Mouse (Mus musculus) CH12.LX (cell line): ENCODE data around the gene Hsdl2. TPM values are rescaled to one million over a fixed set of nuclear protein-coding genes. Genes with fewer than 3 reads are reported as not detected.

Experiments
- DNase-seq: peaks from one replicate; pipeline ENCODE4 v3.0.0-alpha.2; 2013; ENCODE audit errors: extremely low read depth
- H3K27ac ChIP-seq: 2 replicates; pipeline ENCODE4 v1.5.1; 2012; ENCODE audit warnings: low read depth, mild to moderate bottlenecking, control low read depth, moderate library complexity; ENCODE audit not compliant: insufficient read depth
- H3K27me3 ChIP-seq: replicated peaks from 2 replicates; pipeline ENCODE3; 2012; ENCODE audit warnings: inconsistent platforms
- H3K36me3 ChIP-seq, 2 experiments: replicated peaks in 1 of 2; 2 replicates each; pipeline versions ENCODE3 to v1.6.1; 2012; ENCODE audit warnings: inconsistent platforms in 1 of 2, low read length in 1 of 2, mild to moderate bottlenecking in 1 of 2, mixed read lengths in 1 of 2, moderate library complexity in 1 of 2; ENCODE audit not compliant: control insufficient read depth in 1 of 2, insufficient read depth in 1 of 2
- H3K4me1 ChIP-seq, 2 experiments: 2 replicates each; pipeline ENCODE4 v1.6.1; 2012; ENCODE audit warnings: inconsistent platforms in 1 of 2, moderate library complexity in 1 of 2; ENCODE audit not compliant: insufficient read depth in 2 of 2, control insufficient read depth in 1 of 2
- H3K4me2 ChIP-seq: 2 replicates; pipeline ENCODE4 v1.6.1; 2012; ENCODE audit warnings: low read depth, mild to moderate bottlenecking, control low read depth; ENCODE audit not compliant: poor library complexity, insufficient read depth, severe bottlenecking
- H3K4me3 ChIP-seq, 3 experiments: fragments of 150-350 bp in 1 of 3; sonication (generic) in 1 of 3; replicated peaks in 1 of 3; 2 replicates each; pipeline versions ENCODE3 to v1.5.1; 2011 to 2012; ENCODE audit warnings: low read depth in 2 of 3, low read length in 2 of 3, mild to moderate bottlenecking in 2 of 3, moderate library complexity in 2 of 3, control low read depth in 1 of 3, improper control_type of control experiment in 1 of 3, inconsistent platforms in 1 of 3, mixed read lengths in 1 of 3; ENCODE audit not compliant: poor library complexity in 1 of 3
- H3K79me2 ChIP-seq: replicated peaks from 2 replicates; pipeline ENCODE4 v1.6.1; 2012; ENCODE audit warnings: mild to moderate bottlenecking, moderate library complexity; ENCODE audit not compliant: control insufficient read depth, poor library complexity, insufficient read depth, severe bottlenecking; ENCODE audit errors: extremely low read depth
- H3K9ac ChIP-seq: 2 replicates; pipeline ENCODE4 v1.6.1; 2012; ENCODE audit warnings: low read depth, mild to moderate bottlenecking, control low read depth, moderate library complexity; ENCODE audit not compliant: insufficient read depth
- H3K9me3 ChIP-seq: replicated peaks from 2 replicates; pipeline ENCODE3; 2012; ENCODE audit warnings: low read length, inconsistent platforms, mixed read lengths
- HCFC1 ChIP-seq: IDR thresholded peaks from 2 replicates; pipeline ENCODE4 v1.6.1; 2012; ENCODE audit warnings: low read depth, mild to moderate bottlenecking, inconsistent platforms, low read length, improper control_type of control experiment
- KAT2A ChIP-seq: IDR thresholded peaks from 2 replicates; pipeline ENCODE4 v1.6.1; 2012; ENCODE audit warnings: low read length, improper control_type of control experiment, inconsistent platforms; ENCODE audit not compliant: insufficient replicate concordance
- MYC ChIP-seq: IDR thresholded peaks from 2 replicates; pipeline ENCODE4 v1.6.1; 2011; ENCODE audit warnings: low read depth, mild to moderate bottlenecking, improper control_type of control experiment, low read length
- PAX5 ChIP-seq: IDR thresholded peaks from 2 replicates; pipeline ENCODE4 v1.6.1; 2012; ENCODE audit warnings: low read length, inconsistent platforms, mixed read lengths
- UBTF ChIP-seq: IDR thresholded peaks from 2 replicates; pipeline ENCODE4 v1.6.1; 2012; ENCODE audit warnings: low read depth, mild to moderate bottlenecking, inconsistent platforms, low read length, improper control_type of control experiment, moderate library complexity
- ZKSCAN1 ChIP-seq: IDR thresholded peaks from 2 replicates; pipeline ENCODE4 v1.6.1; 2012; ENCODE audit warnings: low read depth, inconsistent platforms, low read length, improper control_type of control experiment, borderline replicate concordance
- dilution Hi-C: fragments of 300-500 bp; cut with MboI; formaldehyde crosslinking; loops from 2 replicates; pipeline ENCODE4 v1.14.3; 2020; ENCODE audit warnings: low sequenced_read_pairs; ENCODE audit not compliant: extremely low pct_unique_long_range_greater_than_20kb, extremely low pct_ligation_motif_present
- in situ Hi-C: fragments of 300-500 bp; cut with MboI; formaldehyde crosslinking; loops from 3 replicates; pipeline ENCODE4 v1.14.3; 2019; ENCODE audit warnings: low sequenced_read_pairs, low pct_ligation_motif_present, low pct_unique_long_range_greater_than_20kb, mixed read lengths
- polyA plus RNA-seq: library from polyadenylated mRNA; unstranded; fragments of >175 nt; gene quantifications from 2 replicates; pipeline ENCODE4 v1.2.1, GENCODE M21; 2012; ENCODE audit warnings: low read depth; ENCODE audit not compliant: insufficient read length
- total RNA-seq, 2 experiments: library from RNA; depleted of rRNA; stranded (reverse); fragments of 300-350 nt in 1 of 2; fragments of >200 nt in 1 of 2; gene quantifications; 2 replicates each; pipeline ENCODE4 v1.2.3; 2012 to 2014

Hsdl2 gene
- total and polyA plus RNA-seq, 3 experiments = 7.0 to 10.4 (median 9.7) TPM

- in situ Hi-C loops = no loop called here
- TF ChIP-seq UBTF (no peak), HCFC1 (no peak), PAX5 (no peak), KAT2A (no peak), ZKSCAN1 (no peak), MYC (no peak)
Measured at GRCm38 (mm10) chr4:59668050-59668449, 86.7 kb downstream of the Hsdl2 start.

More at GRCm38 (mm10) chr4:59668050-59668449, 86.7 kb downstream of the Hsdl2 start:
- Histone ChIP-seq H3K4me1 (no peaks in the 10 kb centered on the region), H3K9me3 (no peaks in the 10 kb centered on the region), H3K79me2 (no peaks in the 10 kb centered on the region), H3K27me3 (no peaks in the 10 kb centered on the region), H3K9ac (no peak overlapping the region), H3K4me2 (no peak overlapping the region), H3K4me3 (no peak overlapping the region), H3K36me3 (no peaks in the 10 kb centered on the region), H3K27ac (no peak overlapping the region)
- no peak for DNase-seq
- dilution Hi-C loops = no loop called here

Other genes with a start within 250 kb of the Hsdl2 start
- 5.1 and 6.1 TPM in 2 replicates for gene Susd1, start 142.9 kb upstream of the Hsdl2 start, total RNA-seq (2012; rRNA removed)
- gene Susd1, start 142.9 kb upstream of the Hsdl2 start, total RNA-seq (2014; rRNA removed) = 4.1 and 5.0 TPM in 2 replicates
- gene Susd1, start 142.9 kb upstream of the Hsdl2 start, polyA plus RNA-seq = 1.4 and 1.6 TPM in 2 replicates
- gene Ptbp3, start 32.2 kb upstream of the Hsdl2 start, total RNA-seq (2012; rRNA removed) = 45.2 and 45.7 TPM in 2 replicates
- 81.4 and 85.9 TPM in 2 replicates for gene Ptbp3, start 32.2 kb upstream of the Hsdl2 start, total RNA-seq (2014; rRNA removed)
- 40.3 and 48.1 TPM in 2 replicates for gene Ptbp3, start 32.2 kb upstream of the Hsdl2 start, polyA plus RNA-seq
- 2.4 and 3.4 TPM in 2 replicates for gene E130308A19Rik, start 44.6 kb downstream of the Hsdl2 start, total RNA-seq (2012; rRNA removed)
- gene E130308A19Rik, start 44.6 kb downstream of the Hsdl2 start, total RNA-seq (2014; rRNA removed) = 2.3 and 2.4 TPM in 2 replicates
- 2.3 and 3.1 TPM in 2 replicates for gene E130308A19Rik, start 44.6 kb downstream of the Hsdl2 start, polyA plus RNA-seq
- gene Inip, start 220.0 kb downstream of the Hsdl2 start, total RNA-seq (2012; rRNA removed) = 24.3 and 28.9 TPM in 2 replicates
- gene Inip, start 220.0 kb downstream of the Hsdl2 start, total RNA-seq (2014; rRNA removed) = 67.1 and 73.2 TPM in 2 replicates
- 32.5 and 38.5 TPM in 2 replicates for gene Inip, start 220.0 kb downstream of the Hsdl2 start, polyA plus RNA-seq
- 8.1 and 8.4 TPM in 2 replicates for gene Snx30, start 224.3 kb downstream of the Hsdl2 start, total RNA-seq (2012; rRNA removed)
- 7.9 and 9.7 TPM in 2 replicates for gene Snx30, start 224.3 kb downstream of the Hsdl2 start, total RNA-seq (2014; rRNA removed)
- 15.9 and 16.9 TPM in 2 replicates for gene Snx30, start 224.3 kb downstream of the Hsdl2 start, polyA plus RNA-seq